Mouse (Mus musculus) right cerebral cortex, postnatal 25 days (tissue): ENCODE data around the gene Numa1.
"Not testable (repeated sequence)": the region's sequence is repeated elsewhere in the genome, so short reads cannot be mapped to it uniquely, and the experiment has no call there.

Source experiments
- DNase-seq: peaks from one replicate; pipeline ENCODE4 v3.0.0; 2022

The Numa1 gene

DNA sequence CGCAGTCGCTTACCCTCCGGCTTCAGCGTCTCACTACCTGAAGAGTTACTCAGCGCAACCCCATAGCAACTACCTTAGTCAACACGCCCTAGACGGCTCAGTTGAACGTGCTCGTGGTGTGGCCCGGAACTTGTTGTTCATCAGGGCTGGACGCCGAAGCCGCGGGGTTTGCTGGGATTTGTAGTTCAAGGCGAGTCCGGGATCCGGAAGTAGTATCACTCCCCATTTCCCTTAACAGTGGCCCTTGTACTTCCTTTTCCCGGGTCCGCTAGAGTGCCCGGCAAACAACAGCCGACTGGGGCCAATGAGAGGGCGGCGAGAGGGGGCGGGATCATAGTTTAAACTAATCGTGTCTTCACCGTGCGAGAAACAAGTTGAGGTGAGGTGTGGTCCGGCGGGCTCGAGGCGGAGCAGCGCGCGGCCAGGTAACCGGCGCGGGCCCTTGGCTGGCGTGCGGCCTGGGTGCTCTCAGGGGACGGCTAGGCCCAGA is at the start of gene Numa1, which contains the start of gene Lrrc51:
TSS of gene Numa1 (plus strand) at position 361 of the 490 bp plus-strand sequence.
TSS of gene Lrrc51 (minus strand) at position 145 of the 490 bp plus-strand sequence.
- peak; percentile 95 for DNase-seq

DNA sequence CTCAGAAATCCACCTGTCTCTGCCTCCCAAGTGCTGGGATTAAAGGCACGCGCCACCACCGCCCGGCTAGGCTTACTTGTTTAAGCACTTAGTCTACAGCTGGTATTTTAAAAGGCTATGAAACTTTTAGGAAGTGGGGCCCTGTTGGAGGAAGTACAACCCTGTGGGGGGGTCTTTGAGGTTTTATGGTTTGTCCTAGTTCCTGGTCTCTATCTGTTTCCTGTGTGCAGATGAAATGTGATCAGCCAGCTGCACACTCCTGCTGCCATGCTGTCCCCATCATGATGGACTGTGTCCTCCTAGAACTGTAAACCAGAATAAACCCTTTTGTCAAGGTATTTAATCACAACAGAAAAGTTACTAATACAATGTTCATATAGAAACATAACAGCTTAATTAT is 49.8 kb upstream of the Numa1 start:
- no peak for DNase-seq

DNA sequence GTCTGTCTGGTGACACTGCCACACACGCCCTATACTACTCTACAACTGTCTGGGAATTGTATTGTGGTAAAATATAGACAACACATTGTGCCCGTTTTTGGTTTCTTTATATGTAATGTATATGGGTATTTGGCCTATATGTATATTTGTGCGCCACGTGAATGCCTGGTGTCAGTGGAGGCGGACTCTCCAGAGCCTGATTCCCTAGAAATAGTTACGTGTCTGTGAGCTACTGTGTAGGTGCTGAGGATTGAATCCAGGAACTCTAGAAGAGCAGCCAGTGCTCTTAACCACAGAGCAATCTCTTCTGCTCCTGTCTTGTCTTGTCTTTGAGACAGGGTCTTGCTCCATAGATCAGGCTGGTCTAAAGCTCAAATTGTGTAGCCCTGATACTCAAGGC is 47.6 kb upstream of the Numa1 start:
- no peak for DNase-seq

DNA sequence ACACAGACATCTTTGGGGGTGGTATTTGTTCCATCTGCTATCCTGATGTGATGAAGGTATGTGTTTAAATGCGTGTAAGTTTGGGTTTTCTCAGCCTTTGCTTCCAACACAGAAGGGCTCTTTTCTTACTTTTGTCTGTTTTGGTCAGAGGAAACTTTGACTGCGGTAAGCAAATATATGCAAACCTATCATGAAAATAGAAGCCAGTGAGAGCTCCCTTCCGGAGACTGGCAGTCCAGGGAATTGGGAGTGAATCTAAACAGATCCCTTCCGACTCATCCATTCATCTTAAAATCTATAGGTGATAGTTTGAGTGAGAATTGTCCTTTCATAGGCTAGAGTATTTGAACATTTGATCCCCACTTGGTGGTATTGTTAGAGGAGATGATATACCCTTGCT is 45.5 kb upstream of the Numa1 start:
- no peak for DNase-seq

DNA sequence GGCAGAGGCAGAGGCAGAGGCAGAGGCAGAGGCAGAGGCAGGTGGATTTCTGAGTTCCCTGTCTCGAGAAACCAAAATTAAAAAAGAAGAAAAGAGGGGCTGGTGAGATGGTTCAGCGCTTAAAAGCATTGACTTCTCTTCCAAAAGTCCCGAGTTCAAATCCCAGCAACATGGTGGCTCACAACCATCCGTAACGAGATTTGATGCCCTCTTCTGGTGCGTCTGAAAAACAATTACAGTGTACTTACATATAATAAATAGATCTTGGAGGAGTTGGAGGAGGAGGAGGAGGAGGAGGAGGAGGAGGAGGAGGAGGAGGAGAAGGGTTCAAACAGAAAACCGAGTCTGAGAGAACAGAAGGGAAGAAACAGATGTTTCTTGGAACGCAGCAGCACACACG is 38.2 kb upstream of the Numa1 start:
- no peak for DNase-seq

DNA sequence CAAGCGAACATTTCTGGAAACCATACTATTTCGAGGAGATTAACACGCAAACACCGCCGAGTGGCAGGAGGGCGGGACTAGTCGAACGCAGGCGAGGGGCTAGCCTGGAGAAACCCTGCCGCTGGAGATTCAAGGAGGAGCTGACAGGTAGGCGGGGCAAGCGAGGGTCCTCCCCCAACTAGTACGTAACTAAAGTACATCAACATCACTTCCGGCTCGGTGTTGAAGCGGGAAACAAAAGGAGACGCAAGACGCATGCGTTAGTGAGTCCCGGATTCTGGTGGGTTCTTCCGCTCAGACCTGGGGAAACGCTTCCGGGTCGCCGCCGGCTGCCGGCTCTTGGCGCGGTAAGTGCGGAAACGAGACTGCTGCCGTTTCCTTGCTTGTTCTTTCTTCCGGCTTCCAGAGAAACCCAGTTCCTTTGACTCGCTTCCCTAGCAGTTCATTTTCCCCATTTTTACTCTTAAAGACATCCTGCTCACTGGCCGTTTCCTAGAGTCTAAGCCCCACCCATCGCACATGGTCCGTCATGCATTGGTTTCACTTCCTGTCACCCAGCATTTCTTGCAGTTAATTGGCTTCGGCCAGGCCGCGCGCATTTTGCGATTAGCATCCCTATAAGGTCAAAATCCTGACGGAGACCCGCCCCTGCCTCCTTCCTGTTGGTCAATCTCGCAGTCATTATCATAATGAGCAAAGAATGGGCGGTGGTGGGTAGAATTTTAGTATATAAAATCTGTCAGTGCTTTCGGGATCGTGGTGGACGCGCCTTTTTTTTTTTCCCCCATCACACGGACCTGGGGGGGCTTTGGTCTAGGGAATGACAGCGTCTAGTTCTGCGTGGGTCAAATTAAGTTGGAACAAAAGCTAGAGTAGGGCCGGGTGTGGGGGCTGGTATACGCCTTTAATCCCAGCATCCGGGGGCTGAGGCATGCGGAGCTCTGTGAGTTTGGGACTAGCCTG is 37.5 kb upstream of the Numa1 start:
- DNase-seq: peak; percentile 95

DNA sequence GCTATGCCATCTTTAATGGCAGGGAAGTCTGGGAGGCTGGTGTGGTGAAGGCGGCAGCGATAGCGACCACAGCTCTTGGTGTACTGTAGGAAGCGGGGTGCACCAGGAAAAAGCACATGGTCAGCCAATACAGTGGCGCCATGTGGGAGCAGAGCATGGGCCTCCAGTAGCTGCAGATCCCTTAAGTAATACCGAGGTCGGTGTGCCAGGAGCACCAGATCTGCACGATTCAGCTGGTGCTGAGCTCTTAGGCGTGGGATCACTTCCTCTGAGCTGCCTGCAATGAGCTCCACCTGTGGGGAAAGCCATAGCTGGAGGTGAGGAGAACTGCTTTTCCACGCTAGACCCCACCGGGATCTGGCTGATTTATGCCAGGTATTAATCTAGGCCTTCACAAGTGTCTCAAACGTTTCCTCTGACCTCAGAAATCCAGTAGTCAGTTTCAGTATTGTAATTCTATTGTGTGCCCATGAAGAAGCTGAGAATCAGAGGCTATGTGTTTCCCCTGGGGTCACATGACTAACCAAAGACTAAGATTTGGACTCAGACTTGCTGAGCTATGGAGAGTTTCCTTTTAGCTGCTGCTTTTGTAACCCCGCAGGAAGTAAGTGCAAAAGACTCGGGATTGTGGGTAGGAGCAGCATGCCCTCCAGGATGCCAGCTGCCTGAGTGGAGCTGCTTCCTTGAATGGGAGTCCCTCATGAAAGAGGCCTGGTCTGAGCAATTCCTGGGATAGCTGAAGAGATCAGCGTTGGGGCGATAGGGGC is 33.4 kb upstream of the Numa1 start:
- no peak for DNase-seq

DNA sequence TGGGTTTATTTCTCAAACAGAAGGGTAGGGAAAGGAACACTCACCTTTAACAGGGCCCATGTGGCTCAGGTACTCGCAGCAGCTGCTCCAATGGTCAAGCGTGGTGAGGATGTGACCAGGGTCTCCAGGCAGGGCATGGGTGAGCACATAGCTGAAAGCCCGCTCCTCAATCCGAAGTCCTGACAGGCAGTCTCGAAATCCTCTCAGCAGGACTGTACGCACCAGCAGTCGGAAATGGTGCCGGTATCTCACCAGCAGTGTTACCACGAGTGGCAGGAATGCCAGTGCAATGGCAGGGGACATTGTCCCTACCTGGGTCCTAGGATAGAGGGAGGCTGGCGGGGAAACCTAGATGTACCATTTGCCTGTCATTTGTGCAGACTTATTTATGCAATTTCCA is 31.9 kb upstream of the Numa1 start:
- no peak for DNase-seq

DNA sequence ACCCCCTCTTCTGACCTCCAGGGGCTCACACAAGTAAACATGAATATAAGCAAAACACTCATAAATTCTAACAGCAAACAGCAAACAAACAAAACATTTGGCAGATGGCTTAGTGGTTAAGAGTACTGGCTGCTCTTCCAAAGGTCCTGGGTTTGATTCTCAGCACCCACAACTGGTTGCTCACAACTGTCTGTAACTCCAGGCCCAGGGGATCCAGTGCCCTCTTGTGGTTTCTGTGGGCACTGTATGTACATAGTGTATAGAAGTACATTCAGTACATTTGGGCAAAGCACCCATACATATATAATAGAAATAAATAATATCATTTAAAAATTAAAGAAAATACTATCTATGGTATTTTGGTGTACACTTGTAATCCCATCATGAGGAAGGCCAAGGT is 31.1 kb upstream of the Numa1 start:
- no peak for DNase-seq

DNA sequence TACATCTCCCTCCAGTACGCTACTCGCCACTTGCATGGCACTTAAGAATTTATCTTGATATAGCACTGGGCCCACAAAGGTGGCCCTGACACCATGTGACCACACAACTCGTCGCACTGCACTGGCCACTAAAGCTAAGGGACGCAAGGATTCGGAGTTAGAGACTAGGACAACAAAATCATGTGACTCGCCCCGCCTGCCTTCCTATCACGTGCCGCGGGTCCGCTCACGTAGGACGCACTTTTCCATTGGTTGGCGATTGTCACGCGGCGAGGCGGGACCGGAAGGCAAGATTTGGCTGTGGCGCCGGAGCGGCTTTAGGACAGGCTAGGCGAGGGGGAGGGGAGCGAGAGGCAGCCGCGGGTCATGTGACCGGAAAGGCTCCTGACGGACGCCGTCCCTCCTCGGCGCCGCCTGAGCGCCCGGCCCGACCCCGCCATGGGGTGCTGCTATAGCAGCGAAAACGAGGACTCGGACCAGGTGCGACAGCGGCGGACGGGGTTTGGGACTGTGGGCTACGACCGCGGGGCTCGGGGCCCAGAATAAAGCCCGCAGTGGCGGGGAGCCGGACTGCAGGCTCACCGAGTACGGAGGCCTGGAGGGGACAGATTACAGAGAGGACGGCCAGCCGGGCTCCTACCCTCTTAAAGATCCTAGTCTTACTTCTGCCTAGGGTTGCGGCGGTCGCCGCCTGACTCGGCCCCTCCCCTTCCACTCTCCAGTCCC is 28.2 kb upstream of the Numa1 start, which contains the start of gene Lamtor1:
TSS of gene Lamtor1 (plus strand) at position 344 of the 726 bp plus-strand sequence.
- peak; percentile 100 for DNase-seq

DNA sequence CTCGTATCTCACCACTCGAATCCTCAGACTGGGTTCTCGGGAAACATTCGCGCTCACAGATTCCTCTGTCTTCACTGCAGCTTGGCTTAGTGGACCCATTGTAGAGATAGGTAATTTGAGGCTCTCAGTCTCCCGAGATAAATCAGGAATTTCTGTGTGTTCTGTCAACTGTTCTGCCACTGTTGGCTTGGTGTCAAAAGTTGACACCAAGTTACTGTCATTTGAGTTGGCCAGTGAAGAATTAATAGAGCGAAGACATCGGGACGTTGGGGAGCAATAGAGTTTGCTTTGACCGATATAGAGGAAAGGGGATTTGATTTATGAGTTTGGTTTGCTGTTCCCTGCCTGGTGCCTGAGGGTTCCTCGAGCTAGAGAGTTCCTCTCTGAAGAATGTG is 27.6 kb upstream of the Numa1 start, which contains the start of gene Tomt:
TSS of gene Tomt (minus strand) at position 73 of the 395 bp plus-strand sequence.
- DNase-seq: no peak

DNA sequence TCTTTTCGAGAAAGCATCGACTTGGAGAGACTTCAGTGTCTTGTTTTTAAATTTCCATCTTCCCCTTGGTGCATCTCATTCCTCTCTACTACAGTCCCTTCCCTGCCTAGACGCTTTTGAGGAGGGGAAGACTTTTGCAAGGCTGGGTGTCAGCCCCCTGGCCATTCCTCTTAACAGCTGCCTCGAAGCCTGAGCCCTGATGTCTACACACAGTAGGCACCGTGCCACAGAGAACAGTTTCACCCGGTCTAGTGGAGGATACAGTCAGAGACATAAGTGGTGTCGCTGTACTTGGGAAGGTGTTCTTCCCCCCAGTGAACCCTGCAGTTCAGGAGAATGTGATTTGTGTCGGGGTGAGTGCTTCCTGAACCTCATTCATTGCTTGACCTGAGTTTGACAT is 27.2 kb upstream of the Numa1 start:
- DNase-seq: no peak

DNA sequence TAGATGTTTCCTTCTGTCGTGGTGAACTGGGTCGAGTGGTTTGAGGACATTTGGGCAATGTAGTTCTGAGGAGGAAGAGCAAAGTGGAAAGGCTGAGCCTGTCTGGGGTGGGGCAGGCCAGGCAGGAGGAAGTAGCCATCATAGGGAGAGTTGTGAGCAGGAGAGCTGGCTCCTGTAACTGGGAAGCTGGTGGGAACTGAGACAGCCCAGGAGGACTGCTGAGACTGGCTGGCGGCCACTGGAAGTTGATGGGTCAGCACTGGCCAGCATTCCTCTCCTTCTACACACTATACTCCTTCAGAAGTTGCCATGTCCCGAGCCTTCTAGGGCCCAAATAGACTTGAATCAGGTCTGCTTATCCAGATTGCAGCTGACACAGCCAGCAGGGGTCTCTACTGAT is 25.5 kb upstream of the Numa1 start:
- no peak for DNase-seq

DNA sequence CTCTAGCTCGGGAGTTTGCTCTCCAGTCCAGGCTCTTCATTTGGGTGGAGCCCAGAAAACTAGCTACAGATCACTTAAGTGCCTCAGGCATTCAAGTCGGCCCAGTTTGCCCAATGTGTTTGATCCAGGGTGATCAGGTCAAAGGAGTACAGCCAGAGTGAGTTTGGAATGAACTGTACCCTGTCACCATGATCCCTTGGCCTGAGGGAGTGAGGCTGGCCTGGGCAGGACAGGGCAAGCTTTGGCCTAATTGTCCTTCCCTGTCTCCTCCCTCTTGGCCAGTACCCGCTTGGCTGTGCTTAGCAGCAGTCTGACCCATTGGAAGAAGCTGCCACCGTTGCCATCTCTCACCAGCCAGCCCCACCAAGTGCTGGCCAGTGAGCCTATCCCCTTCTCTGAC is 23.8 kb upstream of the Numa1 start:
- DNase-seq: no peak

DNA sequence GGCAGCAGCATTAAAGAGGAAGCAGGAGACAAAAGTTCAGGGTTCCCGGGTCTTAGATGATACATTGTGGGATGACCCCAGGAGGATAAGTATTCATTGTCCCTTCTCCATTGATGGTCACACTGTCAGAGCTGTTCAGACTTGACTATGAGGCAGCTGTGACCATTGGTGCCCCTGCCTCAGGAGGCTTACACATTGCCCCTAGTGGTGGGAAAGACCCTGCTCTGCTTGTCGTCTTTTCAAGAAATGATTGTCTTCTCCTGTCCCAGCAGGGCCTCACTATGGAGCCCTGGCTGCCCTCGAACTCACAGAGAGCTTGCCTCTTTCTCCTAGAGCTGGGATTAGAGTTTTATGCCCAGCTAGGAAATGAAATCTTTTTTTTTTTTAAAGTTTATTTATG is 21.9 kb upstream of the Numa1 start:
- DNase-seq: no peak

DNA sequence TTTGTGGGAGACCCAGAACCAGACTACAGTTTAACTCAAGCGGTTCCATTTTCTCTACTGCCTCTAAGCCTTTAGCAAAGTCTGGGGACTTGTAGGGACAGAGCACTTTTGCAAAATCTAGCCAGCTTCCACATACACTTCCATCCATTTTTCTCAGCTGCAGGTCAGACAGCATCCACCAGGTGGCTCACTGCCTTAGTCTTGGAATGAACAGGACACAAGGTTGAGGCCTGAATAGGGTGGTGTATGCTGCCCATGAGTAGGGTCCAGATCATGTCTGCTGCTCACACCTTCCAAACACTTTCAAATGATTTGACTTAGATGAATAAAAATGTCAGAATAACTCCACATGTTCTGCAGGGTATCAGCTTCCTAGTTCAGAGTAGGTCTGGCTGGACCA is 15.8 kb upstream of the Numa1 start:
- peak; percentile 38 for DNase-seq

DNA sequence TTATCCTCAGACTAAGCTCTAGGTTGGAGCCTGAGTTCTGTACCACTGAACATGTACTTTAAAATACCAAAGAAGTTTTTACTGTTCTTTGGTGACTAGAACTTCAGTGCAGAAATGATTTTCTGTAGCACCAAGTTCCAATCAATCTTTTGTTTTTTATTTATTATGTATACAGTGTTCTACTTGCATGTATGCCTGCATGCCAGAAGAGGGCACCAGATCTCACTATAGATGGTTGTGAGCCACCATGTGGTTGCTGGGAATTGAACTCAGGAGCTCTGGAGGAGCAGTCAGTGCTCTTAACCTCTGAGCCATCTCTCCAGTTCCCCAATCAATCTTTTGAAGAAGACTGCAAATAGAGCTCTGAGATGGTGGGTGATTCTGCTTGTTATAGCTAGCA is 8.0 kb upstream of the Numa1 start:
- DNase-seq: not testable (repeated sequence)

DNA sequence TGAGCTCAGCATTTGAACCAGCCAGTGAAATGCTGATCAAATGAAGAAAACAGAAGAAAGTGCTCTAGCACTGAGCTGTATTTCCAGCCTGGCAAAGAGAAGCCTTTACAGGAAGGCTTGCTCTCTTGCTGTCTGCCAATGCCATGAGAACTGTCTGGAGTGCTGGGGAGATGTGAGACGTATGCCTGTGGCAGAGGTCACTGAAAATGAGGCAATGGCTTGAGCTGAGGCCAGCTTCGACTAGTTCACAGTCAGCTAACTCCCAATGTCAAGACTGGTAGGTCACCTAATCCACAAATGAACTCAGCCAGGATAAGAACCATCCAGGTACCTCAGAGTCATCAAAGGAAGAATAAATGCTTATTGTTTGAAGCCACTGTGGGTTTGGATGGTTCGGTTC is 5.8 kb upstream of the Numa1 start:
- no peak for DNase-seq

DNA sequence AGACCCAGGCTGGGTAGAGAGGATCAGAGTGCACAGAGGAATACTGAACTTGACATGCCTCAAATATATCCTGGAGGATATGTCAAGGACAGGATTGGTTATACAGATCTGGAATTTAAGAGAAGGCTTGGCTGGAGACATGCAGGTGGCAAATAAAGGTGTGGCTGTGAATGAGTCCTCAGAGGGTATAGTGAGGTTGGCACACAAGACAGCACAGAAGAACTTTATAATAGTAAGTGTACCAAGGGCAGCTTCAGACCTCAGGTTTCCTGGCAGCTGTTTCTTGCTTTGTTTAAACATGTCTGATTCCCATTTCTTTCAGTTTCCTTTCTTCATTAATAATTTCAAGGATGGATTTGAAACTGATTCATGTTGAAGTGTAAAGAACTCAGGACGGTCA is 1.4 kb upstream of the Numa1 start:
- DNase-seq: no peak

DNA sequence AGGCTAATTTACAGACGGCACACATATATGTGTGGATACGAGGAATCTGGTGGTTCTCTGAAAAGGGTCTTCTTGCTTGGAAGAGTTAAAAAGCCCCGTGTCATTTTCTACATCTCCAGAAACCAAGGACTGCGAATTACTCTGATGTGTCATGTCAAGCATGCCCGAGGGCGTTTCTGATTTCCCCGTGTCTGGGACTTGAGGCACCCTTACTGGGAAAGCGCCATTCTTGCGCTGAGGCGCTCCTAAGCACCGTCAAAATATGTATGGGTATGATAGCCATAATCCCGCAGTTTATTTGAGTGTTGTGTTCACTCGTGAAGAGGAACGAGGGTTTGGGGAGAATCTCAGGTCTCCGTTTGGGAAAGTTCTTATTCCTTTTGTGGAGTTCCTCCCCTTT is 611 bp upstream of the Numa1 start:
- DNase-seq: no peak

DNA sequence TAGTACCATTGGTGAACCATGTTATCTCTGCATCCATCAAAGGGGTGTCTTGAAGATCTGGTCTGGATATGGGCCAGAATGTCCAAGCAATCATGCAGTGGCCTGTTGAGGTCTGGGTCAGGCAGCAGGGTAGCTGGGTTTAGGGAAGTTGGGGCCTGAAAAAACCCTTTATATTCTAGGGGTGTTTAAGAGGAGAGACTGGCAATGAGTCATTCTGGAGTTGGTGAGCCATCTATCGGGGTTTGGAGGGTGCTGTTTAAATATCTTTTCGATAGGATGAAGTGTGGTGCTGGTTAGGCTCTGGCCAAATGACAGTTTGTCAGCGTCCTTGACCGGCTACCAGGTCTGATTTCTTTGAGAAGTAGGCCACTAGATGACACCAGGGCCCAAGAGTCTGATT is 2.0 kb downstream of the Numa1 start:
- no peak for DNase-seq

DNA sequence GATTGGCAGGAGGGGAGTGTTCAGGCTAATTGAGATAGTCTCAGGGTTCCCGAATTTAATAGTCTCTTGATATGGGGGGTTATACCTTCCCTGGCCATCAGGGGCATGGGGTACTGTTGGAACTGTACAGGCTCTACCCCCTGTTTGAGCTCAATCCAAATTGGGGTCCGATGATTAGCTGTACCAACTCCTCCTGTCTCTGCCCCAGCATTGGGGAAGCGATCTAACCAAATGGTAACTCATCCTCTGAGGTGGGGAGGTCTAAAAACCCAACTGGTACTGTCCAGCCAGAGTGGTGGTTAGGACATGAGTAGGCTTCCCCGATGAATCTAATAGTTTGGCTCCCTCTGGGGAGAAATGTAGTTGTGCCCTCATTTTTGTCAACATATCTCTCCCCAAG is 3.1 kb downstream of the Numa1 start:
- DNase-seq: no peak

DNA sequence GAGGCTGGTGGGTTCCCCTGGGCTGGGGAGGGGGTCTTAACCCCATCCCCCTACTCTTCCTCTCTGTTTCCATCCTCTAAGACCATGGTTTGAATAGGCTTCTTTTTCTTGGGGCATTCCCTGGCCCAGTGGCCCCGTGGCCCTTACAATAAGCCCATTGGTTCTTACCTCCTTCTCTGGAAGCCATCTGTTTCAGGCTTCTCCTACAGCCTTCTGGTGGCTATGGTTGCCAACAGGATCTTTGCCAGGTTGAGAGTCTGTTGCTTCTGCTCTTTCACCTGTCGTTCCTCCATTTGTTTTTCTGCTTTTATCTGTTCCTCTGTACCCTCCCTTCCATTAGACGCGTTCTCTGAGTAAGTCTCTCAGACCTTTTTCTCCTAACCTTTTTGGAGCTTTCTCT is 3.7 kb downstream of the Numa1 start:
- peak; percentile 14 for DNase-seq
